Mouse (Mus musculus) thymus, postnatal 10 days (tissue): ENCODE measurements around the gene Rgl1.
"Not testable (repeated sequence)": the region's sequence is repeated elsewhere in the genome, so short reads cannot be mapped to it uniquely, and the experiment has no call there.

Source experiments
- DNase-seq, 2 experiments: peaks; one replicate each; pipeline ENCODE4 v3.0.0; 2021; ENCODE audit warnings: low spot score in 2 of 2

Gene Rgl1

GRCm38 (mm10) chr1:152785446-152785845 is 19.3 kb upstream of the Rgl1 start:
- DNase-seq = not testable (repeated sequence)

GRCm38 (mm10) chr1:152784620-152785019 is 18.5 kb upstream of the Rgl1 start:
- DNase-seq = no peak

GRCm38 (mm10) chr1:152779071-152779737 is 13.1 kb upstream of the Rgl1 start:
- DNase-seq = peak in 1 of 2 experiments; percentile 71

GRCm38 (mm10) chr1:152774601-152775000 is 8.4 kb upstream of the Rgl1 start:
- not testable (repeated sequence) for DNase-seq

- no peak for DNase-seq
These were observed 4.9 kb upstream of the Rgl1 start for GRCm38 (mm10) chr1:152771016-152771415.

- peak; percentile 71 to 72 for DNase-seq
These were observed 1.8 kb upstream of the Rgl1 start for GRCm38 (mm10) chr1:152767749-152768488.

GRCm38 (mm10) chr1:152766804-152767748 is 925 bp upstream of the Rgl1 start:
- peak in 1 of 2 experiments; percentile 35 for DNase-seq

GRCm38 (mm10) chr1:152761791-152762190 is 4.4 kb downstream of the Rgl1 start:
- DNase-seq = no peak

GRCm38 (mm10) chr1:152750312-152750965 is 15.7 kb downstream of the Rgl1 start, which contains the start of gene Apobec4:
Gene Apobec4 (plus strand): TSS chr1:152750551.
- DNase-seq = no peak

GRCm38 (mm10) chr1:152749276-152749675 is 16.9 kb downstream of the Rgl1 start:
- DNase-seq = no peak

- DNase-seq = peak; percentile 23 to 68
These were observed 19.7 kb downstream of the Rgl1 start for GRCm38 (mm10) chr1:152746426-152746825.

- DNase-seq = no peak
These were observed 22.9 kb downstream of the Rgl1 start for GRCm38 (mm10) chr1:152743095-152743826.

GRCm38 (mm10) chr1:152739374-152739773 is 26.8 kb downstream of the Rgl1 start:
- DNase-seq = no peak

- DNase-seq = no peak
These were observed 27.4 kb downstream of the Rgl1 start for GRCm38 (mm10) chr1:152738793-152739192.

- no peak for DNase-seq
These were observed 38.4 kb downstream of the Rgl1 start for GRCm38 (mm10) chr1:152727604-152728236.

- DNase-seq = no peak
These were observed 40.1 kb downstream of the Rgl1 start for GRCm38 (mm10) chr1:152726095-152726494.

- no peak for DNase-seq
These were observed 41.9 kb downstream of the Rgl1 start for GRCm38 (mm10) chr1:152724286-152724685.

GRCm38 (mm10) chr1:152721535-152722198 is 44.5 kb downstream of the Rgl1 start:
- DNase-seq = no peak

GRCm38 (mm10) chr1:152720969-152721368 is 45.2 kb downstream of the Rgl1 start:
- DNase-seq = no peak

- DNase-seq = no peak
These were observed 48.0 kb downstream of the Rgl1 start for GRCm38 (mm10) chr1:152718200-152718599.
